In genomic region chr19:40306631-40307030, GRCm38 (mm10) we compare ENCODE assay signal across 15 mouse cellular contexts.
"Had no signal": no experiment of that assay in that cellular context is flagged by ENCODE, and none has a peak within 500 bp of the region (broad histone marks: within the 10 kb centered on the region; RNA-seq: fewer than 3 reads in every experiment).

No protein-coding gene starts in this region.

- H3K9ac ChIP-seq: liver, embryonic 14.5 days; liver, postnatal 0 days; lung, embryonic 14.5 days; midbrain, embryonic 12.5 days; midbrain, embryonic 15.5 days; neural tube, embryonic 13.5 days had no signal

- H3K9me3 ChIP-seq: midbrain, embryonic 12.5 days; midbrain, embryonic 15.5 days; neural tube, embryonic 13.5 days had no signal

- H3K27ac ChIP-seq: liver, embryonic 14.5 days; macrophage; midbrain, embryonic 12.5 days; midbrain, embryonic 15.5 days; neural tube, embryonic 13.5 days; stomach, postnatal 0 days had no signal

- H3K4me3 ChIP-seq: left cerebral cortex, adult 2 months; midbrain, embryonic 12.5 days; midbrain, embryonic 15.5 days; neural tube, embryonic 13.5 days had no signal

- ATAC-seq: midbrain, embryonic 15.5 days had no signal

- DNase-seq: kidney, adult 9 months; kidney, postnatal 4 days; layer of hippocampus, postnatal 36 days; liver, postnatal 0 days; lung, embryonic 14.5 days; thymus, adult 2 months; thymus, postnatal 14 days; thymus, postnatal 4 days had no signal

- H3K27me3 ChIP-seq: midbrain, embryonic 12.5 days; midbrain, embryonic 15.5 days; neural tube, embryonic 13.5 days had no signal

- H3K4me2 ChIP-seq: lung, embryonic 14.5 days; midbrain, embryonic 12.5 days; midbrain, embryonic 15.5 days; neural tube, embryonic 13.5 days had no signal

- H3K4me1 ChIP-seq: midbrain, embryonic 12.5 days; midbrain, embryonic 15.5 days; neural tube, embryonic 13.5 days had no signal
